Mouse (Mus musculus) granulocyte monocyte progenitor cell, adult 5-6 weeks (primary cell): ENCODE data around the gene Cubn. TPM values are rescaled to one million over a fixed set of nuclear protein-coding genes. Genes with fewer than 3 reads are reported as not detected.
A peak's percentile ranks its signal among the peaks of the same experiment; 100 is the strongest.

Experiments used
- ATAC-seq: replicated peaks from 2 replicates; pipeline ENCODE4 v1.8.0; 2016; ENCODE audit warnings: mild to moderate bottlenecking, moderate TSS enrichment, inconsistent platforms; ENCODE audit not compliant: poor library complexity, severe bottlenecking
- total RNA-seq, 2 experiments: library from RNA; stranded (forward) in 1 of 2; stranded (reverse) in 1 of 2; fragments of 200-712, 200-1000 nt in 1 of 2; fragments of >200 nt in 1 of 2; fragmentation: Nextera tagmentation in 1 of 2; gene quantifications; 2 replicates each; pipeline ENCODE4 v1.2.3; 2014 to 2017

The Cubn gene
- total RNA-seq, 2 experiments from 2014 or later = not detected

DNA sequence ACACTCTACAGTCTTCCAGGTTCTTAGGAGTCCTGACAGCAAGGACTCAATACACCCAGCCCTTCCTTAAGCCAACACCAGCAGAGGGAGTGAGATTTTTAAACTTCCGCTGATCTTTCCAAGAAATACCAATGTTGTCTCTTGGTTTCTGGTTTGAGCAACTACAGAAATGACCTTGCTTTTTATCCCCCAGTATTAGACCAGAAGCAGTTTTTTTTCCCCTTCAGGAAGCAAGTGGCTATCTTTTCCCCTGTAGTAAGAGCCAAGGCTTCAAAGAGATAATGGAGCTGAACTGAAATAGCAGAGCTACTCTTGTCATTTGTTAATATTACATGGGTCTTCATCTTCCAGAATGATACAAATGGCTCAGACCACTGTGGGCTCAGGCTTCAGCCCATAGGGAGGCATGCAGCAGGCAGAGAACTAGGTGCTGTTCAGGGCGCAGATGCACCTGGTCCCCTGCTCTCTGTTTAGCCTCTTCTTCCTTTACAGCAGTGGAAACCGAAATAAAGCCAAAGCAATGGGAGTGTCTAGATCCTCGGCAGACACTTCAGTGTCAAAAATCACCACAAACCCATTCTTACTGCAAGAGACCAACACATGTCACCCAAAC is 222.8 kb downstream of the Cubn start:
- ATAC-seq = no peak

DNA sequence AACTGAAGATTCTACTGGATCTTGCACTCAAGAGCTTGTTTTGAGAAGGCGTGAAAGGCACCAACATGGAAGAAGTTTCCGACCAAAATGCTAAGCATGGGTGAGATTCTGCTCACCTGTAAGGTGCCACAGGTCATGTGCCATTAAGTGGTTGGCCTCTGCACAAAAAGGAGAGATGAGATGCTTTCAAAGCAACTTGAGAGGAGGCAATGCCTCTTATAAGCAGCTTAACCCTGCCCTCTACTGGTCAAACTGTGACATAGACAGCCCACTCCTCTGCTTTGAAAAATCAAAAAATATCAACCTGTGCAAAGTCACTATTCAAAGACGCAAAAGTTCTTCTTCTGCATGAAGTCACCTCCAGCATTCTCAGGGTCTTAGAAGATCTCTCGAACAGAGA is 226.7 kb downstream of the Cubn start:
- ATAC-seq = peak; percentile 71

DNA sequence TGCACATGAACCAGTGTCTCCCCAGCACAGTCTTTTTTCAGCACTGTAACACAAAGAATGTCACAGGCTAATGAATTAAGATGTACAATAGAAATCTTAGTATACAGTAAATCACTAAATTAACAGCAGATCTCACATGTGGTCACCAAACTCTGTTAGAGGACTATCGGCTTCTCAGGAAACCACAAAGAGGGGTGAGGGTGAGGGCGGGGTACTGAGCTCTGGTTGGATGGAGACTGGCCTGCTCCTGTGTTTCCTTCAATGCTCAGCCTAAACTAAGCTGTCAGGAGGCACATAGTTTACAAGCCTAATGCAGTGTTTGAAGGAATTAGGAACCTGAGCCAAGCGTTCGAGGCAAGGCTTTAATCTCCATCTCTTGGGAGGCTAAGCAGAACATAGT is 228.5 kb downstream of the Cubn start:
- peak; percentile 55 for ATAC-seq

DNA sequence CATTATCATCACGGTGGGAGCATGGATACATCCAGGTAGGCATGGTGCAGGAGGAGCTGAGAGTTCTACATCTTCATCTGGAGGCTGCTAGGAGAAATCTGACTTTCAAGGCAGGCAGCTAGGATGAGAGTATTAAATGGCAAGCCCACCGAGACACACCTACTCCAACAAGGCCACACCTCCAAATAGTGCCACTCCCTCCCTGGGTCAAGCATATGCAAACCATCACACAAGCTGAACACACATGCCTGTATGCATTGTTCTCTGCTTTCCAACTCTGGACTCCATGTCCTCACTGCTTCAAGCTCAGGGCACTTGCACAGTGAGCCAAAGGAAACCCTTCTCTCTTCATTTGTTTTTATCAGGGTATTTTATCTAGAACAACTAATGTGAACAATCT is 233.0 kb downstream of the Cubn start:
- no peak for ATAC-seq

DNA sequence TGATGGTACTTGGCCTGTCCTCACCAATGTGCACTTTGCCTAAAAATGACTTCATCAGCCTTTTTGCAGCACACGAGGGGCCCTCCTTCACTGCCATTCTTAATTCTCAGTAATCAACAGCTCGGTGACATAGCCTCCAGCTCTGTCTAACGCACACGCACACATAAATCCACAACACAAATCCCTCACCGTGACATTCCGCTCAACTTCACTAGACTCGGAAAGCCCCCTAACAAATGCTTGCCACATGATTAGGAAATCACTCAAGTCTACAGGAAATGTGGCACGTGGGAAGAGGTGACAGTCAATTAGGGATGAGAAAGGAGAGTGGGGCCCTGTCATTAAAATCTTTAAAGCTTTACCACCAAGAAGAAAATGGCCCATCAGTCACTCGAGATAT is 250.9 kb downstream of the Cubn start:
- no peak for ATAC-seq

GRCm38 (mm10) chr2:13237140-13237901 is 254.3 kb downstream of the Cubn start:
- ATAC-seq = peak; percentile 70; the same call in 1 of the 2 replicates

- no peak for ATAC-seq
Observed at GRCm38 (mm10) chr2:13235696-13236095, 255.9 kb downstream of the Cubn start.

DNA sequence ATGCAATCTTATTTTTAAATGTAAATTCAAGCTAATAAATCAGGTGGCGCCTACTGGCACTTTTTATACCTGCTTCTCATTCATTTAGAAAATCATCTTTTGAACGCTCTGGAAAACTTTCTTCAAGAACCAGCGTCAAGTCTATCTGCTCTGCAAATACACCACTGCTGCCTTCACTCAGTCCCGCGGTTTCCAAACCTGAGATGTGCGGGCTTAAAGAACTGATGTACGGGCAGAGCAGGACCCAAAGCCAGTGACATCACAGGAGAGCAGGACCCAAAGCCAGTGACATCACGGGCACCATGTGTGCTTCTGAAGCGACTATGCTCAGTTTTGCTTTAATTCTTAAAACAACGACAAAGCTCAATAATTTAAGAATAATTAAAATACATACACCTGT is 256.8 kb downstream of the Cubn start:
- ATAC-seq = no peak

DNA sequence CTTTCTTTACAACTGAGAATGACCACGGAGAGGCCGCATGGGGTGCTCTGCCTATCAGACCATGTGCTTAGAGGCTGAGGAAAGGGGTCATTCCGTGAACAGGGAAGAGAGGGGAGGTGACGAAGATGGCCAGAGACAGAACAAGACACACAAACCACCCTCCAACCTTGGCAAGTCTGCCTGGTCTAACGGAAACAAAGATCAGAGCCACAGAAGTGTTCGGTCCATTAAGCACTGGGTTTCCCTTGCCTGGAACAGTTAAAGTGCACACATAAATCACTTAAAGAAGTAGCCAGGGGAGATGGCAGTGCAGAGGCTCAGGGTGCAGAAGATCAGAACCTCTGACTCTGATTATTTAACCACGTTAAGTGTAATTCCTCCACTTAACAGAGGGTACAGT is 257.7 kb downstream of the Cubn start:
- no peak for ATAC-seq

- ATAC-seq = peak; percentile 47
Observed at GRCm38 (mm10) chr2:13233254-13233835, 258.3 kb downstream of the Cubn start.

GRCm38 (mm10) chr2:13232305-13232704 is 259.3 kb downstream of the Cubn start:
- ATAC-seq = no peak

- no peak for ATAC-seq
Observed at GRCm38 (mm10) chr2:13229686-13230085, 261.9 kb downstream of the Cubn start.

Other genes with a start within 250 kb of the Cubn start
- 114 and 115 TPM in 2 replicates for gene Rsu1, start 220.4 kb downstream of the Cubn start, total RNA-seq (2014; fragmentation: Nextera tagmentation)
- gene Rsu1, start 220.4 kb downstream of the Cubn start, total RNA-seq (2017) = 149 and 155 TPM in 2 replicates
- 6.4 and 9.6 TPM in 2 replicates for gene Trdmt1, start 52.9 kb upstream of the Cubn start, total RNA-seq (2014; fragmentation: Nextera tagmentation)
- gene Trdmt1, start 52.9 kb upstream of the Cubn start, total RNA-seq (2017) = 9.9 and 24.3 TPM in 2 replicates
- gene Vim, start 82.1 kb upstream of the Cubn start, total RNA-seq (2014; fragmentation: Nextera tagmentation) = 686 and 736 TPM in 2 replicates
- 783 and 809 TPM in 2 replicates for gene Vim, start 82.1 kb upstream of the Cubn start, total RNA-seq (2017)